Mouse (Mus musculus) CD8-positive naive resting alpha-beta T cell, adult 2 months (primary cell): Measurements from ENCODE around the gene Tmem45a2.
"Not testable (repeated sequence)": the region's sequence is repeated elsewhere in the genome, so short reads cannot be mapped to it uniquely, and the experiment has no call there.

Experiments
- DNase-seq, 2 experiments: peaks; one replicate each; pipeline ENCODE4 v3.0.0; 2022; ENCODE audit warnings: low read depth in 2 of 2, low spot score in 2 of 2

Tmem45a2 gene

DNA sequence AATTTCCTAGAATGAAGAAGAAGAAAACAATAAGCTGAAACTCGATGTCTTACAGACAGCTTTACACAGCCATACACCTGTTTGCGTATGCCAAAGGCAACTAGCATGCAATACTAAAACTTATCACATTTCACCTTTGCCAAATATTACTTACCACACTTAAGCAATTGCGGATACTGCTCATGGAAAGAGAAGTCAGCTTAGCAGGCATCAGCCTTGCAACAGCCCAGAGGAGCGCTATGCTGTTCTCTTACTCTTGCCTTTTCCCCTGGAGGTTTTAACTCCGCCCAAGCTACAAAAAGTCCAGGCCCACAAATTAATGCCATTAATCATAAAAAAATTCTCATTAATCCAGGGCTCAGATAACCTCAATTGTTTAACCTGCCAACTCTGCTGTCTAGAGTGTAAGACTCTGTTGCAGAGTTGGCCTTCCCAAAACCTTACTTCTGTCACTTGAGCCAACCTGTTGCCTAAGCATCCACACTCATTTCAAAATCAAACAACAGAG, at the start of gene Tmem45a2:
Tmem45a2 (minus strand) TSS at position 241 of the 508 bp plus-strand sequence.
- no peak for DNase-seq

DNA sequence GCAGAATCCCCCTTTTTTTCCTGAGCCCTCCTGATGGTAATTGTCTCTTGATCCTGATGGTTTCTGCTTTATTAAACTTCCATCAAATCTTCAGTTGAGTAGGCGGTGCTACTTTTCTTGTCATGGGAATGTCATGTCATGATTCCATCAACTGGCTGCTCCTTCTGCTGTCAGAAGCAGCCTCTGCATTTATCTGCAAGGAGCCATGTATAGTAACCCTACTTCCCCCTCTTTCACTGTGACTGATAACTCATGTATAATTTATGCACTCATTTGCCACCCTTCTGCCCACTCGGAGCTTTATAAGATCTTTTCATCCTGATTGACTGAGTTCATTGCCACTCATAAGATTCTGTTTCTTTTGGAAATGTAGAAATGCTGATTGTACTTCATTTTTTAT, 46.4 kb upstream of the Tmem45a2 start:
- DNase-seq: no peak

DNA sequence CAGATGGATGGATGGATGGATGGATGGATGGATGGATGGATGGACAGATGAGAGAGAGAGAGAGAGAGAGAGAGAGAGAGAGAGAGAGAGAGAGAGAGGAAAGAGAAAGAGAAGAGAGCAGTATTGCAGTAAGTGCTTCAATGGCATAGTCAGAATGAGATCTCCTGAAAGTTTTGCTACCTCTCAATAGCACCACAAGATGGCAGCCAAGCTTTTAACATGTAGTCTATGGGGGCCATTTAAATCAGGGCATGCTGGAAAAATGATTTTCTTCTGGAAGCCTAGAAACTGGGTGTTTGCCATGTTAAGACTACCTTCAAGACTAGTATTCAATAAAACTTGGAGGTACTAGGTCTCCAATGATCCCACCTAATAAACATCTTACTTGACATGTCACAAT, 44.9 kb upstream of the Tmem45a2 start:
- no peak for DNase-seq

DNA sequence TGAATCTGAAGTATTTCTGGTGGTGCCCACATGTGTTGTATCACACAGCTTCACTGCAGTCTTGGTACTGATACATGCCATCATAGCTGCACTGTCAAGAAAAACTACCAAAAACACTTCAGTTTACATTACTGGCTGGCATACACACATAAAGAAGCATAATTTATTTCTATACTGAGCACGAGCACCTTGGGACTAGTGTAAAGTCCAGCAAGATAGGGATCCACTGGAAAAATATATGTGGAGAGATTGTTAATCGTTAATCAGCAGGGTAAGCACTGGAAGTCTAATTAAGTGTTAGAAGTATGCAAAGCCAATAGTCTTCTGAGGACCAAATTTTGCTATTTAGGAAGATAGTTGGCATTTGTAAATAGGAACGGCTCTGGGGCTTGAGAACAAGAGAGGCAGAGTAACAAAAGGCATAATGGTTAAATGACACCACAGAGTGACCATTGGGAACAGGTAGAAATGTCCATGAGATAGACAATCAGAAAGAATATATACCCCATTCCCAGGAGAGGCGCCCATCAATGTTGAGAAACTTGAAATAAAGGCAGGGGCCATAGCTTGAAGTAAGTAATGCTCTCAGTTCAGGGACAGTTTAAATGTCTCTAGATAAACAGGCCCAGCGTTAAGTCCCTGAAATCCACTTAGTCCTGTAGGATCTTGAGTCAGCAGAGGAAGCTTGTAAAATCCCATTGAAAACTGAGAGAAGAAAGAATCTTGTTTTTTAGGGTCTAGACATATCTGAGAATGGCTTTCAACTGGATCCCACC, 35.2 kb upstream of the Tmem45a2 start:
- DNase-seq: no peak

DNA sequence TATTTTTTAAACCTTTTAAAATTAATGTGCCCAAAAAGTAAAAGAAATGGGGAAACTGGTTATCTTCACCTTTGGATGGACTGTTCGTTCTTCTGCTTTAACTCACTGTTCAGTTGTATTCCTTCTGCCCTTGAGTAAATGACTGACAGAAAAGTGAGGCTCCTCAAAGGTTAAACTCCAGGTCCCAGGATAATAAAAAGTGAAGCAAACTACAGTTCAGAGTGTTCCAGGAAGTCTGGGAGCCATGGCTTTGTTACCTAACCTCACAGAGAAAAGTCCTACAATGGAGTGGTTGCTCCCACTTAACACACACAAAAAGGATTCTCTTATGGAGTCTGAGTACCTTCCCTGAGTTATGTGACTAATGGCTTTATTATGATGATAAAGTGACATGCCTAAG, 30.0 kb upstream of the Tmem45a2 start:
- DNase-seq: no peak

DNA sequence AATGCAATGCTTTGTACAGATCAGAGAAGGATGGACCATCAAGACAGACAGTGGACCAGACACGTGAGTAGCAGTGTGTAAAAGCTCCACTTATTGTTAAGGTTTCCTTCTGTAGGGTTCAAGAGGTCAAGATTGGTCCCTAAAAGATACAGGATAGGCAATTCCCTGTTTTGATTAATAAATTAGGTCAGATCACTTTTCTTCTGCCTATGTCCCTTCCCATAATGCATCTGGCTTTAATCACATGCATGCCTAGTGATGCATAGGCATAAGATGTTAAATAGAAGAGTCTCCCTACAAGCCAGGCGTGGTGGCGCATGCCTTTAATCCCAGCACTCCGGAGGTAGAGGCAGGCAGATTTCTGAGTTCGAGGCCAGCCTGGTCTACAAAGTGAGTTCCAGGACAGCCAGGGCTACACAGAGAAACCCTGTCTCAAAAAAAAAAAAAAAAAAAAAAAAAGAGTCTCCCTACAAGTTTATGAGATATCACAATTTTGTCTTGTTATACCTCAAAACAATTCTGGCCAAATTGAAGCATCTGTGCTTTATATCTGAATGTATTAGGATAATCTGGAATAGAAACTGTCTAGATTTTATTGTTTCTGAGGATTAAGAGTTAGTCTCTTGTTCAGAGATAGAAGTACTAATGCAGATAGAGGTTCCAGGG, 28.5 kb upstream of the Tmem45a2 start:
- DNase-seq: no peak

DNA sequence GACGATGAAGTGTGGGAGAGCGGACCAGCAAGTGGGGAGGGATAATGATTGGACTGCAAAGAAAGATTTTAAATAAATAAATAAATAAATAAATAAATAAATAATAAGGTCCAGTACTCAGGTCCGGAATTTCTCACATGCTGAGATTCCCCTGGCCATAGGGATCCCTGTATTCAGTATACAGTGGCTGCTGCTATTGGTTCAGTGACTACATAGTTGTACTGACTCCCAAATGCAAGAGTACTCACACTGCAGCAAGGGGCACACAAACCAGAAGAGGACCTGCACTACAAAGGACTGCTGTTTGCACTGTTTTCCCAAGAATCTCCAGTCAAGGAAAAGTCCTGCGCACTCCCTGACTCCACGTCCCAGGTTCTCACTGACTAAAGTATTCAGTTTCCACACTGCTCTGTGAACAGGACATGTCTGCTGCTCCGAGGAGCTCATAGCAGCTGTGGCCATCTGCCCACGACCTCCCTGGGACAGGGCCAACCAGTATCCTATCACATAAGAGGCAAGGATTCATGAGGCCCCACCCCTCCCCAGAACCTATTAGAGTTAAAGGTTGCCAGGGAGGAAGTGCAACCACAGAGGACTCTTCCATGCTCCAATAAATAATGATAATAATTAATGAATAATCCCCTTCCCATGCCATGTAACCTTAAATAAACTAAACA, 27.4 kb upstream of the Tmem45a2 start:
- DNase-seq: no peak

DNA sequence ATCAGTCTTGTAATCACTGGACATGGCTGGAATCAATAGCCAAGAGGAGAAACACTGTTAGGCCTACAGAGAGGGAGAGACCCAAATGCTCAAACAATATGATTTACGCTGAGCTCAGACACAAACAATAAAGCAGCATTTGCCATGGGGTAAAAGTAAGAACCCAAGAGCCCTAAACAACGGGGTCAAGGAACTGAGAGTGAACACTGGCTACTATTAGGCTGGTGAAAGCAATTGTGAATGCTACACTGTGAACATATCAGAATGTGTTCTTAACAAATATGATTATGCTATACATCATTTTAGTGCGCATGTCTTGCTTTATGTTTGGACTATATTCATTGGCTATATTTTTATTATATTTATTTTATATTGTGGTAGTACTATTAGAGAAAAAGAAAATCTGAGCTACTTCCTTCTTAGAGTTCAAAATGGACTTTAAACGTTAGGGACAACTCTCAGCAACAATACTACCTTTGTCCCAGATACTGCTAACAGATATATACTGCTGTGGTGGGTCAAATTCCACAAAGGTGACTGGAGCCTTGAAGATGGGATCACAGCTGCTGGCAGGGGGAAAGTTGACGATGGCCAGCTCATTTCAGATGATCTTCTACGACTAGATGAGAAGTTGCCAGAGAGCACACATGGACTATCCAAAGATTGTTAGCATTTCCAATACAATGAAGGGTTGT, 21.9 kb upstream of the Tmem45a2 start:
- no peak for DNase-seq

DNA sequence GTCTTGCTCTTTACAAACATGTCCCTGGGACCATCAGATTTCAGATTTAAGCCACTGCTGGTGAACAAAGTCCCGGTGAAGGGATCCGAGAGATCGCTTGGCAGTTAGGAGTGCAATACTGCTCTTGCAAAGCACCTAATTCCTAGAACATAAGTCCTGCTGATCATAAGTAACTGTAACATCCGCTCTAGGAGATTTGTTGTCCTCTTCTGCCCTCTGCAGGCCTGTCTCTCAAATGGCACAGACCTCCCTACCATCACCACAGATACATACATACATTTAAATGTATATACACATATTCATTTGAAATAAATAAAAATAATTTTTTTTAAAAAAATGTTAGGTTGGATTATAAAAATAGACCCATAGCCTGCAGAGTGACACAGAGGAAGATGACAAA, 21.3 kb upstream of the Tmem45a2 start:
- DNase-seq: peak in 1 of 2 experiments; percentile 5

DNA sequence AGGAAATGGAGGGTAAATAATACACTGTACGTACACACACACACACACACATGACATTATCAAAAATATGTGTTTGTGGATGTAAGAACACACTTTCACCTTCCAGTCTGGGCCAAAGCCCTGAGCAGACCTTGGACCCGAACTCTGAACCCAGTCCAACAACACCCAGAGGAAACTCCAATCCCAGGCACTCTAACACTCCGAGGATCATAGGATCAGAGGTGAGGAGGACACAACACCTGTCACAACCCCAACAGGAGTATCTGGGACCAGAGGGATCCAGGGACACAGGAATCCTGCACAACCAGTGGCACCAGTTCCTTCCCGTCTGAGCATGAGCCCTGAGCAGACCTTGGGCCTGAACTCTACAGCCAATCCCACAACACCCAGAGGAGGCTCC, 8.4 kb upstream of the Tmem45a2 start:
- DNase-seq: no peak

DNA sequence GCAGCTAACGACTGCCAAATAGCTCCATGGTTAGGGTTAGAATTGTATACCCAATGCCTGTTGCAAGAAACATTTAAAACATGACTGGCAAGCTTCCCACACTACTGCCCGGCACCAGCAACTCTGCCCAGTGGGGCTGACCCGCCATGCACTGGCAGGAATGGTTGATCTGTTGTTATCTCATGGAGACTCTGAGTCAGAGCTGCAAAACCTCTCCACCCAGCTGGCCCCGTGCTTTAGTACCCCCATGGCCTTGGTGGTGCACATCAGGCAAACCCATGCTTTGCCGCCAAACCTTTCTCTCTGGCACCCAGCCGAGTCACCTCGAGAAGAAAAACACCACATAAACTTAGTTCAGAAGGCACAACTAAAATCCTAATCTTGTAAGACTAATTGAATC, 4.8 kb upstream of the Tmem45a2 start:
- DNase-seq: no peak

DNA sequence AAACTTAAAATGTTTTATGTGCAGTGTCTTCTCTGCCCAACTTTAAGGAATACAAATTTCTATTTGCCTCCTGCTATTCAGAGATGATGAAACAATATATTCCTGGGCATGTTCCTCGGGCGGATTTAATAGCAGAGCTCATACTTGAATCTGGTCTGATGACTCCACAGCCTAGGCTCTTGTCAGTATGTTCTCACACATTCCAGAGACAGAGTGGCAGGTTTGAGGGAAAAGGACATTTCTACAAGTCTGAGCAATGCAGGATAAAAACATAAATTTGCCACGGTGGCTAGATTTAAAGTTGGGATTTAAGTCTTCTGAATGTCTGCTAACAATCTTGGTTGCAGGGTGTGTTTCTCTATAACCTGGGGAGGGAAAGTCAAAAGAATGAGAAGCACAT, 9.1 kb downstream of the Tmem45a2 start:
- no peak for DNase-seq

DNA sequence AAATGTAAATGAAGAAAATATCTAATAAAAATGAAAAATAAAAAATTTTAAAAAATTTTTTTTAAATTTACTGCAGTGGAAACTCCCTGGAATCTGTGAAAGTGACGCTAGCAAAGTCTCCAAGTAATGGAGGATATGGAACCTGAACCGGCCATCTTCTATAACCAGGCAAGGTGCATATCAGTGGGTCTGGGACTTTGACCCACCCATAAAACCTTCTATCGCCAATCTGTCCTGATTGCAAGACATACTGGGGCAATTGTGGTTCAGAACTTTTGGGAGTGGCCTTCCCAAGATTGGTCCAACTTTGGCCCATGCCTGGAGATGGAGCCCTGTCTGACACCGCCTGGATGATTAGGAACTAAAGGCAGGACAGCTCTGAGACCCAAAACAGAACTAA, 14.2 kb downstream of the Tmem45a2 start:
- DNase-seq: no peak

DNA sequence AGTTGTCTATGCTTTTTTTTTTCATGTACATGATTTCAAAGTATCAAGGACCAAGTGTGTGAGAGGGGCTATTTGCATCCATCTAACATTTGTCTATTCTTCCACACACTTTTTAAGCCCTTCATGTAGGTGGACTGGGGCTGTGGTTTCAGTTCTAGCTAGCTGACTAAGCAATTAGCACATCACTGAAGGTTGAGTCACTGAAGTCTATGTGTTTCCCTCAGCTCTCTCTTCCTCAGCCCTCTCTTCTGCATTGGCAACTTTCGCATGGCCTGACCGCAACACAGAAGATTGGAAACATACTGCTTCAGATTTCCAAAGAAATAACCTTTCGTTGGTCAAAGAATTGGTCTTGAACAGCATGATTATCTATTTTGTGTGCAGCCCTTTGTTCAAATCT, 21.2 kb downstream of the Tmem45a2 start:
- no peak for DNase-seq

DNA sequence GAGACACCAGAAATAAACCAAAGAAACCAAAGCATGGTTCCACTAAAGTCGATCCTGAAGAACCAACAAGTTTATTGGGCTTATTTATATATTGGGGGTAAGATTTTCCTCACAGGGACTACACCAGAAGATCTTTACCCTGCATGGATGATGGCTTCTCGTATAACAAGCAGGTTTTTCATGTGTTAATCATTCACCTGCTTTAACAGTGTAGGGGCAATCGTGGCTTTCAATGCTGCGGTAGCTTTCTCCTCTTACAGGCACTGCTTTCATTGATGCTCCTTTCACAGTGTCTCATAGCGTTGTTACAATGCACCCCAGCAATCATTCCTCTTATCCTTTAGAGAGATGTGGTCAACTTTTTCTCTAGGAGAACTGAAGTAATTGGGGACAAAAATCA, 32.6 kb downstream of the Tmem45a2 start:
- no peak for DNase-seq

DNA sequence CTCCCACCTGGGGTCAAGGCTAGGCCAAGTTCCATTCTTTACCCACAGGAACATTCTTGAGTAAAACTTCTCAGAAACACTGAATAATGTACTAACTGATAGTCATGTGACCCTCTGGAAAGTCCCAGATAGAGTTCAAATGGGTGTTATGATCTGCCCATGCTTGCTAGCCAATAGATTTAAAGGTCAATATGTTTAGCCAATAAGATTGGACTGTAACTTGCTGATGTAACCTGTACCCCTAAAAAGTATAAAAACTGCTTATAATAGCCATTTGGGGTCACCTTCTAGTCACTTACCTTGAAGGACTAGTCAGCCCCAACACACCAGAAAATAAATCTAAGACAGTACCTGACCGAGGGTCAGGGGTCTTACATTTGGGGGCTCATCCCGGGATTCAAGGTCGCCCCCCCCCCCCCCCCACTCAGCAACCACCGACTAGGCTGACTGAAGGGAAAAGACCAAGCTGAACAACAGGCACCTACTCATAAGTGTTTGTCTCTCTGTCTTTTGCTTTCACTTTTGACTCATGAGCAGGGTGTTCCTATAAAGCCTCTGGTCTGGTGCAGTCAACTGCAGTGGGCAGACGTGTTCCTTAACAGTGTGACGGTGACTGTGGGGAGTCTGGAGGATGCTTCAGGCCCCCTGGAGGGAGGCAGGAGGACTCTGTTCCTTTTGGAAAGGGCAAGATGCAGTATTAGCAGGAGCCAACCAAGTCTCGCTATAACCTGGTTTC, 40.9 kb downstream of the Tmem45a2 start:
- no peak for DNase-seq

DNA sequence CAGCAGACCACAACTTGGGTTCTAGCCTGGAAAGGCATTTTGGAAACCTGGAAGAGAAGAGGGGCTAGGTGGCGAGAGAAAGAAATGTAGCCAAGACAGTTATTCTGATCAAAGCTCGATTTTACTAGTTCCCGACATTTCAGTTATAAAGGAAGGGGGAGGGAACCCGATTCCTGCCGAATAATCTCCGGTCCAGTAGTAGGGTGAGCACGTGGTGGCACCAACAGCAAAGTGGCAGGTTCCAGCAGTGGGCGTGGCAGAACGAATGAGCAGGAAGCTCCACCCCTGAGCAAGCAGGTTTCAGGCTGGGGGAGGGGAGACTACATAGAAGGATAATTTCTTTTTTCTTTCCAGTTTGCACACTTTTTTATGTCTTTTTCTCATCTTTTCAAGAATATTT, 72.9 kb downstream of the Tmem45a2 start:
- DNase-seq: not testable (repeated sequence)
